Mouse (Mus musculus) stomach, embryonic 16.5 days (tissue): ENCODE data around the gene 1700025C18Rik. TPM values are rescaled to one million over a fixed set of nuclear protein-coding genes. Genes with fewer than 3 reads are reported as not detected.
A peak's percentile ranks its signal among the peaks of the same experiment; 100 is the strongest.

ENCODE experiments used
- ATAC-seq: fragments of 200-750 bp; cut with Nextera tagmentation; 2 replicates; pipeline ENCODE4 v1.8.0; 2017; ENCODE audit warnings: moderate number of reproducible peaks, moderate TSS enrichment; ENCODE audit not compliant: insufficient read depth, low FRiP score
- H3K27ac ChIP-seq: fragments of 300-500 bp; sonication (generic); 2 replicates; pipeline ENCODE4 v1.5.1; 2014; ENCODE audit warnings: low read length
- H3K27me3 ChIP-seq: fragments of 300-500 bp; sonication (generic); 2 replicates; pipeline ENCODE4 v1.6.1; 2014; ENCODE audit warnings: low read length, control low read depth, mixed read lengths; ENCODE audit not compliant: control insufficient read depth, insufficient read depth
- H3K36me3 ChIP-seq: fragments of 300-500 bp; sonication (generic); 2 replicates; pipeline ENCODE4 v1.6.1; 2014; ENCODE audit warnings: low read length; ENCODE audit not compliant: control insufficient read depth, insufficient read depth
- H3K4me1 ChIP-seq: fragments of 300-500 bp; sonication (generic); 2 replicates; pipeline ENCODE4 v1.6.1; 2014; ENCODE audit warnings: low read length, control low read depth, mixed read lengths; ENCODE audit not compliant: control insufficient read depth, insufficient read depth
- H3K4me2 ChIP-seq: fragments of 300-500 bp; sonication (generic); 2 replicates; pipeline ENCODE4 v1.6.1; 2014; ENCODE audit warnings: low read depth, low read length, mixed read lengths
- H3K4me3 ChIP-seq: fragments of 300-500 bp; sonication (generic); replicated peaks from 2 replicates; pipeline ENCODE4 v1.5.1; 2014; ENCODE audit warnings: mild to moderate bottlenecking, low read length
- H3K9ac ChIP-seq: fragments of 300-500 bp; sonication (generic); 2 replicates; pipeline ENCODE4 v1.6.1; 2014; ENCODE audit warnings: low read length
- H3K9me3 ChIP-seq: fragments of 300-500 bp; sonication (generic); replicated peaks from 2 replicates; pipeline ENCODE4 v1.6.1; 2016; ENCODE audit warnings: low read length, control low read depth; ENCODE audit not compliant: control insufficient read depth
- WGBS: fragments of 180-500 bp; shearing (Covaris S2); extraction: QIAGEN DNeasy Blood & Tissue Kit; methylation state at CpG from one replicate; pipeline ENCODE4 v1.1.7; 2014; 5-methylcytosine and 5-hydroxymethylcytosine counted together
- polyA plus RNA-seq: library from polyadenylated mRNA; unstranded; fragments of >200 nt; fragmentation: Nextera tagmentation; extraction: Ambion mirVana; gene quantifications from 2 replicates; pipeline ENCODE4 v1.2.1, GENCODE M21; 2015

The 1700025C18Rik gene
- polyA plus RNA-seq, 1 experiment from 2014 or later = not detected

DNA sequence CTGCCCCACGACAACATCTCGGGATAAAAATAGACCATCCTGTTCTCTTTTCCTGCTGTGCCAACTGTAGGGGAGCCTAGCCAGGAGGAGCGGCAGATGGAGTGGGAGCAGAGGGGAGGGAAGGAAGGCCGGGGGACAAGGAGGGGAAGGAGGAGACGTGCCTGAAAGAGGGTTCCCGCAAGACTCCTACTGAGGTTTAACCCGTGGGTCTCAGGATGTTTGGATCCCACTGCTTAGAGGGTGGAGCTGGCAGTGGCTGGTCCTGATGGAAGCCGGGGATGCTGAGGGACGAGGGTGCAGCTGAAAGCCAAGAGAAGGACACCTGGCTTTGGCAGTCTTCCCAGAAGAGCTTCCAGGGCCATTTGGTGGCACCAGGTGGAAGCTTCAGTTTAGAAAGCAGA lies 17.2 kb downstream of the 1700025C18Rik start:
- Histone ChIP-seq H3K27me3 (peaks cover 45% of the 10 kb centered on the region), H3K4me2 (no peak overlapping the region), H3K9ac (no peak overlapping the region), H3K4me1 (no peaks in the 10 kb centered on the region), H3K4me3 (no peak overlapping the region), H3K27ac (no peak overlapping the region), H3K36me3 (no peaks in the 10 kb centered on the region), H3K9me3 (no peaks in the 10 kb centered on the region)
- 24% methylated on average over 9 of the region's 9 CpGs for WGBS
- ATAC-seq = no peak

- H3K4me2 ChIP-seq = peak overlapping the region; percentile 15; the same call in 1 of the 2 replicates
- H3K4me3 ChIP-seq = no peak overlapping the region
- no peak for ATAC-seq
- no peak overlapping the region for H3K9ac ChIP-seq
- WGBS = 16% methylated on average over 23 of the region's 23 CpGs
- no peak overlapping the region for H3K27ac ChIP-seq
- no peaks in the 10 kb centered on the region for H3K9me3 ChIP-seq
- H3K36me3 ChIP-seq = no peaks in the 10 kb centered on the region
- H3K27me3 ChIP-seq = peaks cover 19% of the 10 kb centered on the region
- H3K4me1 ChIP-seq = no peaks in the 10 kb centered on the region
These were observed 20.3 kb downstream of the 1700025C18Rik start for GRCm38 (mm10) chr2:165070096-165070816.

GRCm38 (mm10) chr2:165068806-165069205 lies 21.7 kb downstream of the 1700025C18Rik start:
- H3K4me1 ChIP-seq = no peaks in the 10 kb centered on the region
- no peak overlapping the region for H3K4me3 ChIP-seq
- peaks cover 9% of the 10 kb centered on the region for H3K27me3 ChIP-seq
- 48% methylated on average over 2 of the region's 2 CpGs for WGBS
- H3K36me3 ChIP-seq = no peaks in the 10 kb centered on the region
- no peak overlapping the region for H3K27ac ChIP-seq
- no peaks in the 10 kb centered on the region for H3K9me3 ChIP-seq
- no peak overlapping the region for H3K4me2 ChIP-seq
- peak; percentile 59; the same call in 1 of the 2 replicates for ATAC-seq
- no peak overlapping the region for H3K9ac ChIP-seq

GRCm38 (mm10) chr2:165064489-165064888 lies 26.1 kb downstream of the 1700025C18Rik start:
- Histone ChIP-seq H3K4me2 (no peak overlapping the region), H3K27me3 (no peaks in the 10 kb centered on the region), H3K4me3 (no peak overlapping the region), H3K4me1 (peaks cover 3% of the 10 kb centered on the region), H3K36me3 (no peaks in the 10 kb centered on the region), H3K9me3 (no peaks in the 10 kb centered on the region), H3K27ac (no peak overlapping the region), H3K9ac (no peak overlapping the region)
- 49% methylated on average over 7 of the region's 7 CpGs for WGBS
- no peak for ATAC-seq

- Histone ChIP-seq H3K36me3 (no peaks in the 10 kb centered on the region), H3K27me3 (no peaks in the 10 kb centered on the region), H3K27ac (0 out of 2 replicates have a peak overlapping the region, but pooled peaks have one; percentile 23), H3K4me2 (0 out of 2 replicates have a peak overlapping the region, but pooled peaks have one; percentile 12), H3K4me1 (peaks cover 3% of the 10 kb centered on the region), H3K9ac (no peak overlapping the region), H3K9me3 (no peaks in the 10 kb centered on the region), H3K4me3 (no peak overlapping the region)
- no peak for ATAC-seq
- 49% methylated on average over 16 of the region's 16 CpGs for WGBS
These were observed 28.7 kb downstream of the 1700025C18Rik start for GRCm38 (mm10) chr2:165061638-165062433.

GRCm38 (mm10) chr2:165059961-165060360 lies 30.6 kb downstream of the 1700025C18Rik start:
- Histone ChIP-seq H3K9ac (no peak overlapping the region), H3K9me3 (no peaks in the 10 kb centered on the region), H3K4me3 (no peak overlapping the region), H3K4me1 (peaks cover 7% of the 10 kb centered on the region), H3K36me3 (no peaks in the 10 kb centered on the region), H3K27me3 (no peaks in the 10 kb centered on the region), H3K27ac (no peak overlapping the region), H3K4me2 (no peak overlapping the region)
- WGBS = 94% methylated on average over 4 of the region's 4 CpGs
- ATAC-seq = no peak

DNA sequence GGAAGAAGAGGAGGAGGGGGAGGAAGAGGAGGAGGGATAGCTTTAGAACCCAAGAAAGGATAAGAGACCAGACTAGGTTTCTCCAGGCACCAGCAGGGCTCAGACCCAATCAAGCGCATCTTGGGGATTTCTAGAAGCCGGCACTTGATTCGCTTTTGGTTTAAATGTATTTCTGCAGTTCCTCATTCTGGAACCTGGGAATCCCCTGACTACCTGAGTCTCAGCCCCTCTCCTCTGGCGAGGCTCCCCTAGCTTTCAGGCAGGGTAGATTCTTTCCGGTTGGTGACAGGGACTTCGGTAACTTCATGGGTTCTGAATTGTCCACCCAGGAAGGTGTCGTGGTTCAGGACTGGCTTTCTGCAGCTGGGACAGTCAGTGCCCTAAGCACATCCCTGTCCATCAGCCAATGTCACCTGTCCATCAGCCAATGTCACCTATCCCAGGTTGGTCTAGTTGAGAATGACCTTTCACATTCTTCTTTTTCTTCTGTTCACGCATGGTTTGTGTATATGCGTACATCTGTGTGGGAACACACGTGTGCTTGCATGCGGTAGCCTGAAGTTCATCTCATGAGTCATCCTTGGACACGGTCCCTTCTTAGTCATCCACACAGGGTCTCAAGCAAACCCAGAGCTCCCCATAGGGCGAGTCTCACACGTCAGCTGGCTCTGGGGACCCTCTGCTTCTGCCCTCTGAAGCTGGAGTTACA lies 34.0 kb downstream of the 1700025C18Rik start:
- no peaks in the 10 kb centered on the region; the same call in 1 of the 2 replicates for H3K9me3 ChIP-seq
- H3K27ac ChIP-seq = no peak overlapping the region
- no peaks in the 10 kb centered on the region for H3K36me3 ChIP-seq
- H3K4me1 ChIP-seq = peaks cover 6% of the 10 kb centered on the region; the same call in 1 of the 2 replicates
- no peak overlapping the region for H3K9ac ChIP-seq
- H3K4me2 ChIP-seq = peak overlapping the region; percentile 55
- H3K4me3 ChIP-seq = peak overlapping the region; percentile 42
- no peak for ATAC-seq
- WGBS = 76% methylated on average over 14 of the region's 14 CpGs
- no peaks in the 10 kb centered on the region for H3K27me3 ChIP-seq

DNA sequence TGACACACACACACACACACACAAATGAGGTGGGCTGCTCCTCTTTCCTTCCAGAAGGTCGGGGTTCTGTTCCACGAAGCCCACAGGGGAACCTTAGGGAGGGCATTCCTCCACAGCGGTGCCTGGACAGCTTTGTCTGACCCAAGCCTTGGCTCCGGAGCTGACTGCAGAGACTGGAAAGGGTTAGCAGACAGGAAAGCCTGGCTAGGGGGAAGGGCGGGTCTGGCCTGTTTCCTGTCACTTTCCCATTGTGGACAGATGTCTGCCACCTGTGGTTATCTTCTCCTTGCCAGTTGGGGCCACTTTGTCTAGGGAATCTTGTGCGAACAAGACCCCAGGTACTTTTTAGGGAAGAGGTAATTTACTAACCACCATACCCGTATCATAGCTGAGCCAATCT lies 34.6 kb downstream of the 1700025C18Rik start:
- peak overlapping the region; percentile 55 for H3K4me2 ChIP-seq
- H3K4me1 ChIP-seq = 0 out of 2 replicates have a peak, but pooled peaks cover 6% of the 10 kb centered on the region
- no peaks in the 10 kb centered on the region for H3K27me3 ChIP-seq
- no peak overlapping the region for H3K27ac ChIP-seq
- no peaks in the 10 kb centered on the region; the same call in 1 of the 2 replicates for H3K9me3 ChIP-seq
- peak overlapping the region; percentile 42 for H3K4me3 ChIP-seq
- H3K9ac ChIP-seq = peak overlapping the region; percentile 17; the same call in 1 of the 2 replicates
- H3K36me3 ChIP-seq = no peaks in the 10 kb centered on the region
- ATAC-seq = no peak
- 1% methylated on average over 7 of the region's 7 CpGs for WGBS
